Mouse (Mus musculus): ENCODE results near the gene Cacna2d2. TPM values are rescaled to one million over a fixed set of nuclear protein-coding genes. Genes with fewer than 3 reads are reported as not detected.

The Cacna2d2 gene
- polyA plus RNA-seq, 2 experiments from 2014 or later: 0.16 to 0.41 TPM

DNA sequence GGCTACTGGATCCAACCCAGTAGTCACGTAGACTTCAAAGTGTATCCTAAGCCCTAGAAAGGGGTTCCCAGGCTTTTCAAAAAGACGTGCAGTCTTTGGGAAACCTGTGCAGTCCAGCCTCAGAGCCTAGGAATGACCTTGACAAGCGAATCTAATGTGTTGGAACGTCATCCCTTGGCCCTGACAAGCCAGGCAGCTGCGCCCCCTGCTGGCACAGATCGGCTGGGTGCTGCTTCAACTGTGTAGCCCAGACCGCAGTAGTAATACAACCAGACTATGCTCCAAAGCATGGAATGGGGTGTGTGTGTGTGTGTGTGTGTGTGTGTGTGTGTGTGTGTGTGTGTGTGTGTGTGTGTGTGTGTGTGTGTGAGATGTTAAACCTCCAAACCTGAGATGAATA, 64.1 kb downstream of the Cacna2d2 start:
- ATAC-seq: no peak

DNA sequence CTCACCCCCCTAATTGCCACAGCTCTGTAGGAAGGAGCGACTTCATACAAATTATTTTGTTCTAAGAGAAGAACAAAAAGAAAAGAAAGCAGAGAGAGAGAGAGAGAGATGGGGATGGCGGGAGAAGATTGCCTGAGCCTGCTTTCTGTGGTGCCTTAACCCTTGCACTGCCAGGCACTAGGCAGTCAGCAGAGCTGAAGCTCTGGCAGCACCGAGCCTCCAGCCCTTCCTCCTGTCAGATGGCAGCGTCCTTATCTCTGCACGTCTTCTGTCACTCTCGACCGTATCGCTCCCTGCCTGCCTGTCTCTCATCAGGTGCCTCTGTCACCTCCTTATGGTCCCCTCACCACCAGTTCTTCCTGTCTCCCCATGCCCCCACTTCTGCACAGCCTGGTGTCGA, 64.7 kb downstream of the Cacna2d2 start:
- ATAC-seq: no peak

DNA sequence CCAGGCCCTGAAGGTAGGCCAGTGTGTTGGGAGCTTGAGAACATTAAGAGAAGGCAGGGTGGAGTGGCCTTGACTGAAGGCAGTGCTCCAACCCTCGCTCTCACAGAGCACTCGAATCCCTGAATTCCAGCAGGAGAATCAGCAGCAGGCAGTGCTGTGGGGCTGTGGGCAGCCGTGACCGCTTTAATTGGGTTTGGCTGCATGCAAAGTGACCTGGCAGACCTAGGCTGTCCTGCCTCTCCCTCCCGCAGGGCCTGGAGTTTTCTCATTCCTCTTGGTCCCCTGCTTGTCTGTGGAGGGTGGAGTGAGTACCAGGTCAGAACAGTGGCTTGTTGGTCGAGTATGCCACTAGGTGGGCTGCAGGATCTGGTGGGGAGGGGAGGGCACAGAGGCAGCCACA, 66.2 kb downstream of the Cacna2d2 start:
- ATAC-seq: no peak

DNA sequence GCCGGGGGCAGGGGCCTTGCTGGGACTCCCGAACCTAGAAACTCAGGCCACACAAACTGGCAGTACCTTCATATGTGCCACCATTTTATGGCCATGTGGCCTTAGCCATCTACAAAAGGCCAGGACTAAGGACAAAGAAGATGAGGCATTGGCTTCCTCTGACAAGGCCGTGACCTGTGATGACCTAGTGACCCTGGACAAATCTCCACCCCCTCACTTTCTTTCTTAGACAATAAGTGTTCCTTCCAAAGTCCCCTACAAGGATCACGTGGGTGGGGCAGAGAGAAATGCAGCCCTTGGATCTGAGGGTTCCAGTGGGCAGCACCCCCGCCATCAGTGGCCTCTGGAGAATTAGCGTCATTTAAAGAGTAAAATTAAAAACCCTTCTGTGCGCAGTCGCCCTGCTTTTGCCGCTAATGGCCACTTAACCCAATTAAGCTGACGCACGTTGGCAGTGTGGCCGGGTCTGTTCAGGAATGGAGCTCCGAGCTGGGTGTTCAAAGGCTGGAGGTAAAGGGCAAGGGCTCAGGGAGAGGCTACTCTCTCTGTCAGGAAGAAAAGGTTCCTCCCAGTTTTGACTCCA, 69.9 kb downstream of the Cacna2d2 start:
- no peak for ATAC-seq

DNA sequence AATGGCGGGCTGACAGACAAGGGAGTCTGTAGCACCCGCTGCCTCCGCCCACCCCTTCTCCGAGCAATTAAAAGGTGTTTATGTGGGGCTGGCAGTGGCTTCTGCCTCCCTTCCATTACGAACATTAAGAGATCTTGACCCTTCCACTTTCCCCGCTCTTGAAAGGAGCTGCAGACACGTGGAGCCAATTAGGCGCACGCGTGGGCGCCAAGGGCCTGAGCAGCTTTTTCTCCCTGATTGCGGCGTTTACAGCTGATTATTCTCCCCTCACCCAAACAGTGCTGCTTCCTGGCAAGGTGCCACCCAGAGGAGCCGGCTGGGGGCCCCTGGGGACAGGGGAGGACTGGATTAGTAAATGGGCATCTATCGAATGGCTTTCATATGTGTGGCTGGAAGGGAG, 71.0 kb downstream of the Cacna2d2 start:
- ATAC-seq: no peak

DNA sequence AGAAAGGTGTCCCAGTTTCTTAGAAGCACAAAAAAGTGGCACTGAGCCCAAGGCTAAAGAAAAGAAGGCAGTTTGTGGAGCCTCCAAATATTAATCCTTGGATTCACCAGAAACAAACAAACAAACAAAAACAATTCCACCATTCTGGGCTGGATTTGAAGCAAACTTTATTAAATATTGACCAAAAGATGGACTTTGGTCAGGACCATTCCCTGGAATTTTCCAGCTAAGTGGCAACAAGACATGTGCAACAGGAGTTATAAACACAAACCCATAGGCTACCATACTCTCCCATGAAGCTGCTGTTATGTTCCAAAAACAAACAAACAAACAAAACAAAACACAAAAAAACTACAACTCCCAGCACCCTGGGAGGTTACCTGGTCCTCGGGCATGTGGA, 74.6 kb downstream of the Cacna2d2 start:
- ATAC-seq: no peak

DNA sequence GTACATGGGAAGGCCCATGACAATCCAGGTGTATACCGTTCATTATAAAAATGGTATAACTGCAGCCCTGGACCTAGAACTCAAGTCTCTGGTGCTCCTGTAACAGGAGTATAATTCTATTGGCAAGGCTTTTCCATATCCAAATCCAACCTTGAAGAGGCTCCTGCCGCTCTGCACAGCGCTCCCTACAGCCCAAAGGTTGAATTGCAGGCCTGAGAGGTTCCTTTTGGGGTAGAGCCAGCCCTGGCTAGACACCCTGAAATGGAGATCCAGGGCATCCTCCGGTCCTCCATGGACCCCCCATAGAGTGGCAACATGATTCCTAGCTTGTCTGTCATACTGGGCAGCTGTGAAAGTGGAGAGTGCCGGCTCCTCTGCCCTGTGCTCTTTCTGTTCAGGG, 79.6 kb downstream of the Cacna2d2 start:
- no peak for ATAC-seq

DNA sequence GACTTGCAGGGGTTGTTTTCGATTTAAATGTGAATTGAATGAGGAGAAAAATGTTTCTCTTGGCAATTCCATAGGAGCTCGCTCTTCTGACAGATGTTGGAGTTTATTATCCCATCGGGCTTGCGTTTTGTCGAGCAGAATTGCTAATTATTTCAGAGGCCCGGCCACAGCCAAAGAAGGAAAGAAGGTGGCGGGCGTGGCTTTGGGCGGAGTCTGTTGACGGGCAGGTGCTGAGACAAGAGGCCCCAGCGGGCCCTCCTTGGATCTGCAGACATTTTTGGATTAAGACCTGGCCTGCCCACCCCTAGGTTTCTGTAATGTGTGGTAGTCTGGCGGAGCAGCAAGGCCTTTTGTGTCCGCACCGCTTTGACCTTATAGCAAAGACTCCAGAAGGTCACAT, 80.2 kb downstream of the Cacna2d2 start:
- ATAC-seq: no peak

DNA sequence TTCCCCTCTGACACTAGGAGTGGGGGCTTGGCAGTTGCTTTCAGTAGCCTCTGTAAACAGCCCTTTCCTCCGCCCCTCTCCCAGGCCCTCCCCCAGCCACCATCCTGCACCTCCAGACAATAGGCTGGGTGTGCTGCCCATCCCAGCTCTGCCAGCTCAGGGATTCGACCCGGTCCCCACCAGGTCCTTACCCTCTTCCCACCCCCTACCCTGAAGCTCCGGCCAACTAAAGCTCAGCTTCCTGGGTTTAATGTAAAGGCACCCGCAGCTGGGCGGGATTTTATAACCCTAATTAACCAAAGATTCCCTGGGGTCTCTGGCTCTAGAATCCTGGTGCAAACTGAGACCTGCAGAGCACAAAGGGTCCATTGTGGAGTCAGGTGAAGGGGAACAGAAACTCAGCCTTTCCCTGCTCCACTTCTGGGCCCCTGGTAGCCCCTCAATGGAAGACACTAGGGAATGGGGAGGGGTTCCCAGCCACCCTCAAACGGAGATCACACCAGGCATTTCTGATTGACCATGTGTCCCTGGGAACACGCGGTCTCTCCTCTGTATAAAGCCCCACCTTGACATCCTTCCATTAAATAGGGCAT, 81.2 kb downstream of the Cacna2d2 start:
- no peak for ATAC-seq

DNA sequence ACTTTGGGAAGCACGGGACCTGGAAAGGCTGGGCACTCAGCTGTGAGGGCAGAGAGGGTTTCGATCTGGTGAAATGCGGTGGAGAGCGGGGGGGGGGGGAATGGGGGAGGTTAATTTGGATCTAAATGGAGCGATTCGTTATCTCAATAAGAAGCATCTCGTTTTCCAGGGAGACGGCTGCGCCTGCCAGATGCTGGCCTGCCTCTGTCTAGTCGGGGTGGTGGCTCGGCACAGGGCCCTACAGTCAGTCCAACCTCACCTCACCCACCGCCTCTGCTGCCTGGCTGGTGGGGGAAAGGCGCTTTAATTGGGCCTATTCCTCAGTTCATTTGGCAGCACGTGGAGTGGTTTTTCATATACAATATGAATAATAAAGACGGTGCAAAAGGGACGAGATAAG, 81.9 kb downstream of the Cacna2d2 start:
- no peak for ATAC-seq

DNA sequence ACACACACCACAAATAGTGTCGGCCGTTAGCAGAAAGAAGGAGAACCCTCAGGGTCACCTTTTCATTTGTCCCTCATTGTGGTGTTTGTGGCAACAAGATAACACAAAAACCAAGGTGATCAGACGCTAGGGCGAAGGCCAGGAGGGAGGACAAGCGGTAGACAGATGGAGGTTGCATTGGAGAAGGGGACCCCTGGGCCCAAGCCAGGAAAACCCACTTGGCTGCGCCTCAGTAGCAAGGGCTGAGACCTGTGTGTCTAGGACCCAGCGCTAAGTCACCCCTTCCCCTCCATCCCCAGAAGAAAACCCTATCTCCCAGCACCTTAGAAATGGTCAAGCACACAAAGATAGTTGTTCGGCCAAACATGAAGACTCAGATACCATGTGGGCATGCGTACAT, 82.6 kb downstream of the Cacna2d2 start:
- ATAC-seq: no peak

DNA sequence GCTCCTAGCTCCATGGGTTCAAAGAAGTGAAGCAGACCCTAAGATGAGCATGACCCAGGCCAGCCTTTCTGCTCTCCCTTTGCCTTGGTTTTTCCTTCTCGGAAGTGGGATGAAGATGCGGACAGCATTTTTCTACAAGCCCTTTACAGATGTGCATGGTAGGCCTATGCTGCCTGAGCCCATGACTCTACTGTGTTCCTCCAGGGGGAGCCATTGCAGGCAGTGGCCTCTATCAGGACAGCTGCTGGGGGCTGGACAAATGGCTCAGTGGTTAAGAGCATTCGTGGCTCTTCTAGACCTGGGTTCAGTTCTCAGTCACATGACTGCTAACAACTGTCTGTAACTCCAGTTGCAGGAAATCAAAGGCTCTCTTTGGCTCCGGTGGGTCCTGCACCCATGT, 83.4 kb downstream of the Cacna2d2 start:
- no peak for ATAC-seq

DNA sequence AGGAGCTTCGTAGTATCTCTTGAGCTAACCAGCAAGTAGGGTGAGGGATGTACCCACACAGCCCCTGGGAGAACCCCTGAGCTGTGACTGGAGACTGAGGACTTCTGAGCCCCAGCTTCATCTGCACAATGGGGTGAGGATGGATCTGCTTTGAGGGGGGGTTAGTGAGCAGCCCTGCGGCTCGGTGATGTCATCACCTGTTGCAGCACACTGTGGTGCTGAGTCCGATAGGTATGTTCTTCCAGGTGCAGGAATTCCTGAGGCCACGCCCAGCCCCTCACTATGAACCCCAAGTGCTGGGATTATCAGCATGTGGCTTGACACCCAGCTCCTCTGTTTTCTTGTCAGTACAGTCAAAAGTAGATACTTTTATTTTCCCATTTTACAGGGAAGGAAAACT, 84.3 kb downstream of the Cacna2d2 start:
- no peak for ATAC-seq

DNA sequence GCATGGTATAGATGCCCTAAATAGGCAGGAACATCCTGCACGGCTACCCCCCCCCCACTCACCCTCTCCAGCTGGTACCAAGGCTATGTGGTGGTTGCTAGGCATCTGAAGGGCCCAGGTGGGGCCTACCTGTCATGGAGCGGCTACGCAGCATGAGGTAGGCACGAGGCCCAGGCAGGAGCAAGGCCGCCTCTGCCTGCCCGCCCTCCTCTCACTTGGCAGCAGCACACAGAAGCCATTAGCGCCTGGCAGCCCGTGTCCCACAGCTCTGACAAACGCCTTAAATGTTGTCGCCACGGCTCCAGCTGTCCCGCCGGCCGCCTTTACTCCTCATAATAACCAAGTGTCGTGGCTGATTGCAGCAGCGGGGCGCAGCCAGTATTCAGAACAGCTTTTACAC, 84.9 kb downstream of the Cacna2d2 start:
- ATAC-seq: no peak

DNA sequence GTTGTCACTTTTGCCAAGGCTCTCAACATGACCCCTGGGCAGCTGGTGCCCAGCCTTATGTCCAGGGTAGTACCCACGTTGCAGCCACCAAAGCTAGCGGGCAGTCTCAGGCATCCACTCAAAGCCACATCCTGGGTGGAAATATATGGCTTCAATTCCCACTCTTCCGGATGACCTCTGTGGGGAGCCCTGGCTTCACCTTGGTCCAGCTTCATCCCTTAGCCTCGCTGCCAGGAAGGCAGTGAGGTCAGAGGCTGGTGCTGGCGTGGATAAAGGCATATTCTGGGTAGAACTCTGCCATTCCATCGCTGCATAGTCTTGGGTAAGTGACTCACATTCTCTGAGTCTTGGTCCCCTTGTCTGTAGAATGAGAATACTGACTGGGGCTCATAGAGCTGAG, 85.4 kb downstream of the Cacna2d2 start:
- ATAC-seq: no peak

DNA sequence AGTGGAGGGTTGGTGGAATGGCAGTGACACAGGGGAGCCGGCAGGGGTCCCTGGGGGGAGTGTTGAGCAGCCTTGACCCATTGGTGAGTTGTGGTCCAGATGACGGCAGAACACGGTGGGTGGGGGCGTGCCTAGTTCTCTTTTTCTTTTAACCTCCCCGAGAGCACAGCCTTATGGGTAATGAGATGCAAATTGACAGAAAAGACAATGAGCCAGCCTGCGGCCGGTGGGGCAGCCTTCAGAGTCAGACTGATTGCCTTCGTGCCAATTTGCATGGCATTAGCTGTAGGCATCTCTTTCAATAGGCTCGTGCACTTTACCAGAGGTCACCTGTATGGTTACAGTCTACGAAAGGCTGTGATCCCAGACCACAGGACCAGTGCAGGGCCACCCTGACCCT, 86.7 kb downstream of the Cacna2d2 start:
- no peak for ATAC-seq

DNA sequence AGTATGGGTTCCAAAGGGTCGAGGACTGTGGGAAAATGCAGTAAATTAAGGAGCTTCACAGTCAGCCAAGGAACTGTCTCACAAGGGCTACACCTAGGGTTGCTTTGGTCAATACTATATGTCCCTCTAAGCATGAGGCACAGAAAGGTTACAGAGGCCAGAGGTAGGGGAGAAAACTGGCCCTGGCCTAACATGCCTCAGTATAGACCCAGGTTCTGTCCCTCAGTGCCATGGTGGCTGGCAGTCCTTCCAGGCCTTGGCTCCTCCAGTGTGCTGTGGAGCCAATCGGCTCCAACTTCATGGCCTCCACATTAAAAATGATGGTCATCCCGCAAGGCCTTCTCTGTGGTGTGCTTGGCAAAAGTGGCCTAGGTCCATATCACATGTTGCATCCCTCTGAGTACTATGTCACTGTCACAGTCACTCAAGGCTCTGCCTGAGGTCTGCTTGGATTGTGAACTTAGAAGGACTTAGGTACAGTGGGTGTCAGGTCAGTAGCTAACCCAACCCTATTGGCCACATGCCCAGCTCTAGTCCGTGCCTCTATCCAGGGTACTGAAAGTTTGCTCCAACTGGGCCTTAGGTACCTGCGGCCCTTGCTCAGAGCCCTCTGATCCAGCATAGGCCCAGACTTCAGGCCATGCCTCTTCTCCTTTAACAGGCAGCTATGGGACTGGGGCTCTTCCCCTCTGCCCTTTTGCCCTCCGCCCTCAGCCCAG, 87.3 kb downstream of the Cacna2d2 start:
- no peak for ATAC-seq

DNA sequence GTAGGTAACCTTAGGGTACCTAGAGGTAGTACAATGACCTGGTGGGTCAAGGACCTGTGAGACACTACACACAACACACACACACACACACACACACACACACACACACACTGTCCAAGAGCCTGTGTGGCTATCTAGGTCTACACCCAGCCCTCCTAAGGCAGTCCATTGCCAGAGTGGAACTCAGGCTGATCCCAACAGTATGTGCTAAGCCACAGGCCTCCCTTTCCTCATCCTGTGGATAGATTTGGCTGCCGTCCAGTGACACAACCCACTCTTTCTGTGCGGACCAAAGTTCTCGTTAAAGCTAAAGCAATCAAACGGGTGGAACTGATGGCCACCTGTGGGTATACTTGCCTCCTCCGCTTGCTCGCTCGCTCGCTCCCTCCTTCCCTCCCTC, 90.7 kb downstream of the Cacna2d2 start:
- no peak for ATAC-seq

DNA sequence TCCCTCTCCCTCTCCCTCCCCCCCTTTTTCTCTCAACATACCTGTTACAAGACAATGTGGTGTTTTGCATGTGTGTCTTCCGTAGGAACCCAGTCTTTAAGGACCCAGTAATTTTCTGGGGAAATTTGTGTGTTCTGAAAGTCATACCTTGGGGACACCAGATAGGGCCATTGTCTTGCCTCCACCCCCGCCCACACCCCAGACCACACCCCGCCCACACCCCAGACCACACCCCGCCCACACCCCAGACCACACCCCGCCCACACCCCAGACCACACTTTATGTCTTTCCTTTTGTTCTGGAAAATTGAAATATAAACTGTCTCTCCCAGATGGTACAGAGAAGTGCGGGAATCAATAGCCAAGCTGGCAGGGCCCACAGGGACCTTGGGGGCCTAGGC, 91.2 kb downstream of the Cacna2d2 start:
- ATAC-seq: no peak

DNA sequence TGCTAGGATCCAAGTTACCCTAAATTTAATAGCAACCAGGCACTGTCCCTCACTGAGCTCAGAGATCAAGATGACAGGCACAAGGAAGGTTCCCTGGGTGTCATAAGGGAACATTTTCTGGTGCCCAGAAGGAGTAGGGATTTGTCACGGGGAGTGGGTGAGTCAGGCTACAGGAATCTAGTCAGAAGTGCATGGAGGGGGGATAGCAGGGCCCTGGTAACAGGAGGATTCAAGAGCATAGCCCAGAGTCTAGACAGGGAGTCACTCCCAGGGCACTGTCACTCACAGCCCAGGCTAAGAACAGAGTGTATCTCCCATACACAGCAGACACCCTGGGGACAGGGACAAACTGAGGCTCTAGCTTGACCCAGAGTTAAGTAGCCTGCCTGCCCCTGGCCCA, 94.1 kb downstream of the Cacna2d2 start:
- ATAC-seq: no peak

DNA sequence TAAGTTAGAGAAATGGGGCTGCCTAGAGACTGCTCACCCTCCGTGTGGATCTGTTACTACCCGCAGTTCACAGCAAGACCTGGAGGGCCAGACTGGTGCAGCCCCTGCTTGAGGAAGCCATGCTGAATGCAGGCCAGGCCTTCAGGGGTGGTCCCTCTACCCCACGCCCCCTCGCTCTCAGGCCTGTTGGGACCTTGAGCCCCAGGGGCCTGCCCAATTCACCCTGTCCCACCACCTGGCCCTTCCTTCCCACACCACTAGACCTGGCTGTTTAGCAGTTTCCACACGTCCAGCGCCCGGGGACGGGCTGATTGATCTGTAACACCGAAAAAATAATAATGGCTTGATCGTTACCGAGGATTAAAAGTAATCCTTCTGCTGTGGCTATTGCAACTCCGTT, 94.8 kb downstream of the Cacna2d2 start:
- ATAC-seq: no peak

DNA sequence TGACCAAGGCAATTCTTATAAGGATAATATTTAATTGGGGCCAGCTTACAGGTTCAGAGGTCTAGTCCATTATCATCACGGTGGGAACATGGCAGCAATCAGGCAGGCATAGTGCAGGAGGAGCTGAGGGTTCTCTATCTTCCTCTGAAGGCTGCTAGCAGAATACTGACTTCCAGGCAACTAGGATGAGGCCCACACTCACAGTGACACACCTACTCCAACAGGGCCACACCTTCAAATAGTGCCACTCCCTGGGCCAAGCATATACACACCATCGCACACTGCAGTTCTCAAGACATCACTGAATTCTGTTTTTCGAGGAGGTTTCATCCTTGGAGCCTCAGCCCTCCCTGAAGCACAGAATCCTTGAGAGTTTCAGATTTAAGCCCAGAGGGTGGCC, 96.9 kb downstream of the Cacna2d2 start:
- ATAC-seq: no peak

DNA sequence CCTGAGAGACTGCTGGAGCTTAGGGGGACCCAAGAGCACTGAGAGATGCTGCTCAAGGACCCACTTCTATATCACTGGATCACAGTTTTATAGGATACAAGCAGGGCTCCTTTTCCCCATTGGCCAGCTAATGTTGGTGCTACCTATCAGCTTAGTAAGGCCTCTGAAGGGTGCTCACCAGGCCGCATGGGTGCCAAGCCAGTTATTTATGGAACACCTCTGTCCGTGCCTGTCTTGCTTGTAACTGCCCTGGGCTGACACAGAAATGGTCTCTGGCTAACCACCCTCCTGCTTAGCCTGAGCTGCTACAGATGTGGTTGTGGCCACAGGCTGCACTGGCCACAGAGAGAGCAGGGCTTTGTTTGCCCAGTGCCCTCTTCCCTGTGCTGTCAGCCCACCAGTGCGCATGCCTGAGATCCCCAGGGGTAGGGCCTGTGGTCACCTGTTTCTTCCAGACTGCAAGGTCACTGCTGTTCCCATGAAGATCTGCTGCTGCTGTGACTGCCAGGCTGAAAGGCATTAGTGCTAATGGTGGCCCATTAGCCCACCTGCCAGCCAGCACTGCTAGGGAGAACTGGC, 101.4 kb downstream of the Cacna2d2 start:
- ATAC-seq: no peak

Data from activated CD4-positive, CD25-positive, alpha-beta regulatory T cell, adult 4 months (primary cell).